Mouse (Mus musculus) limb, embryonic 14.5 days (tissue): ENCODE measurements at regions not wholly inside any gene's neighbourhood (a gene's known extent, or its start where the extent isn't known, plus 50 kb on each side); places are given as distances from the start of the nearest gene placed in this dataset.

Experiments used
- ATAC-seq: fragments of 200-750 bp; cut with Nextera tagmentation; 2 replicates; pipeline ENCODE4 v1.8.0; 2017; ENCODE audit warnings: low read depth, moderate number of reproducible peaks, moderate TSS enrichment; ENCODE audit not compliant: low FRiP score
- DNase-seq: peaks from one replicate; pipeline ENCODE4 v3.0.0-alpha.2; 2015; ENCODE audit warnings: low spot score
- H3K27ac ChIP-seq: fragments of 300-500 bp; sonication (generic); replicated peaks from 2 replicates; pipeline ENCODE4 v1.5.1; 2014; ENCODE audit warnings: low read depth, mild to moderate bottlenecking, low read length, moderate library complexity, mixed read lengths
- H3K27me3 ChIP-seq: fragments of 300-500 bp; sonication (generic); 2 replicates; pipeline ENCODE4 v1.6.1; 2014; ENCODE audit warnings: low read length, mixed read lengths; ENCODE audit not compliant: control insufficient read depth, insufficient read depth
- H3K36me3 ChIP-seq: fragments of 300-500 bp; sonication (generic); 2 replicates; pipeline ENCODE4 v1.6.1; 2014; ENCODE audit warnings: mild to moderate bottlenecking, low read length, moderate library complexity, mixed read lengths; ENCODE audit not compliant: control insufficient read depth, insufficient read depth
- H3K4me1 ChIP-seq: fragments of 300-500 bp; sonication (generic); 2 replicates; pipeline ENCODE4 v1.6.1; 2014; ENCODE audit warnings: antibody characterized with exemption, low read length, mixed read lengths; ENCODE audit not compliant: control insufficient read depth, insufficient read depth
- H3K4me2 ChIP-seq: fragments of 300-500 bp; sonication (generic); replicated peaks from 2 replicates; pipeline ENCODE4 v1.6.1; 2014; ENCODE audit warnings: low read depth, mild to moderate bottlenecking, low read length, moderate library complexity; ENCODE audit not compliant: severe bottlenecking
- H3K4me3 ChIP-seq: fragments of 300-500 bp; sonication (generic); replicated peaks from 2 replicates; pipeline ENCODE4 v1.5.1; 2014; ENCODE audit warnings: low read length
- H3K9ac ChIP-seq: fragments of 300-500 bp; sonication (generic); 2 replicates; pipeline ENCODE4 v1.6.1; 2014; ENCODE audit warnings: mild to moderate bottlenecking, low read depth, low read length, moderate library complexity; ENCODE audit not compliant: severe bottlenecking
- H3K9me3 ChIP-seq: fragments of 300-500 bp; sonication (generic); 2 replicates; pipeline ENCODE4 v1.6.1; 2016; ENCODE audit warnings: low read length; ENCODE audit not compliant: control insufficient read depth
- POLR2A ChIP-seq: fragments of 200-500 bp; IDR thresholded peaks from 2 replicates; pipeline ENCODE4 v1.8.0; 2012; ENCODE audit warnings: inconsistent platforms, mild to moderate bottlenecking, moderate library complexity, borderline replicate concordance; ENCODE audit not compliant: insufficient read depth, insufficient read length; ENCODE audit errors: extremely low read depth
- WGBS: fragments of 180-500 bp; shearing (Covaris S2); extraction: QIAGEN DNeasy Blood & Tissue Kit; methylation state at CpG from one replicate; pipeline ENCODE4 v1.1.7; 2014; 5-methylcytosine and 5-hydroxymethylcytosine counted together

DNA sequence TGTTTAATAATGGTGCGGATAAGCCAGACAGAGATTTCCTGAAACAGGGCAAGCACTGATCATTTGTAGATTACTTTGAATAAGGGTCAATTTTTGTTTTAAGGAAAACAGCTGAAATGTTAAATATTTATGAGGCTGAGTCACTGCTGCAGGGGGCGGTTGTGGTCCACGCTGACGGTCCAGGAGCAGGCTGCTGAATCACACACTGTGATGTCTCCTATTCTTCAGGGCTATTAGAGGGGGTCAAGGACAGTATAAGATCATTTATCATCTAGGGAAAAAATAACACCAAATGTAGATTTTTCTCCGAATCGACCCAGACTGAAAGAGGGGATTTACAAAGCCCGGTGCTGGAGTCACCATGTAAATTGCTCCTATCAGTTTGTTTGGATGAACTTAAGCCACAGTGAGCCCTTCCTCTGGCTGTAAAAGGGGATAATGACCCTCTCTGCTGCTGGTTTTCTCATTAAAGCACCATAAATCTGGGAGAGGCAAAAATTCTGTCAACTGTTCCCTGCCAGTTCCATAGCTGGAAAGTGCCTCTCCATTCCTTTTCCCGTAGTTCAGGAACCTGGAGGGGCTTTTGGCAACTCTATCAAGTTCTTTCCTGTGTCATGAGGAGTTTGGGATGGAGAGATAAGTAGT lies 404.2 kb downstream of the Glrx3 start:
- H3K9ac ChIP-seq = no peak overlapping the region
- no peaks in the 10 kb centered on the region for H3K36me3 ChIP-seq
- WGBS = 17% methylated on average over 8 of the region's 8 CpGs
- H3K4me2 ChIP-seq = no peak overlapping the region
- no peak overlapping the region for H3K27ac ChIP-seq
- H3K4me1 ChIP-seq = no peaks in the 10 kb centered on the region
- H3K27me3 ChIP-seq = no peaks in the 10 kb centered on the region
- no peak overlapping the region for H3K4me3 ChIP-seq
- TF ChIP-seq POLR2A = no peak
- DNase-seq = no peak
- H3K9me3 ChIP-seq = no peaks in the 10 kb centered on the region
- no peak for ATAC-seq

DNA sequence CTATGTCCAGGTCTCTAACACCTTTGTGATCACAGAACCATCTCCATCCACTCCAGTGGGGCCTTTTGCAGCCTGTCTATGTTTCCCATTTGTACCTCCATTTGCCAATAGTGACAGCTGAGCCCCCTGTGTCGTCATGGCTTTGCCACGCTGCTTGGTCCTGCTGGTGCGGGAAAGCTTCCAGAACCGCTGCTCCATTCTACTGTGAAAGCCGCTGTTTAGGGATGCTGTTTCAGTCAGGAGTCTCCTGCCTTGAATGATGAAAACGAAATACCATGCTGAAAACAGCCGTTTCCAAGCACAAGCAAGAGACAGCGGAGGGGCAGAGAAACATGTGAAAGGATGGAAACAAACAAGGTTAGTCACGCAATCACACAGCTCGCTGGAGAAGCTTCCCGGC lies 410.4 kb downstream of the Glrx3 start:
- no peak for DNase-seq
- no peak overlapping the region for H3K4me3 ChIP-seq
- 84% methylated on average over 11 of the region's 11 CpGs for whole genome bisulfite sequencing

DNA sequence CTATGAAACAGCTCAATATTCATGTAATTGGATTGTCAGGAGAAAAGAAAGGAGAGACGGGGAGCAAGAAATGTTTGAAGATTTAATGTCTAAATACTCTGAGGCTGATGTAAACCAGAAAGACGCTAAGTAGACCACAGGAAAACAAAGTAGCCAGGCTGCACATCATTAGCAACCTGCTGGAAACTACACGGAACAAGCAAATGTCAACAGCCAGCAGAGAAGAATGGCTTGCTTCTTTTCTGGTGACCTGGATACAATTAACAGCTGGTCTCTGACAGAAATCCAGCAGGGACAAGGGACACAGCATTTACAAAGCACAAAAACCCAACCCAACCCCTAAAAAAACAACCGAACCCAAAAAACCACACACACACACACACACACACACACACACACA lies 413.6 kb downstream of the Glrx3 start:
- Histone ChIP-seq H3K4me1 (no peaks in the 10 kb centered on the region), H3K9ac (no peak overlapping the region), H3K27ac (no peak overlapping the region), H3K27me3 (no peaks in the 10 kb centered on the region), H3K9me3 (no peaks in the 10 kb centered on the region), H3K4me3 (no peak overlapping the region), H3K36me3 (no peaks in the 10 kb centered on the region), H3K4me2 (no peak overlapping the region)
- no peak for ATAC-seq
- 21% methylated on average over 4 of the region's 4 CpGs for WGBS
- DNase-seq = no peak
- no peak for TF ChIP-seq POLR2A

More for the DNA sequence above, 410.4 kb downstream of the Glrx3 start:
- Histone ChIP-seq H3K4me1 (no peaks in the 10 kb centered on the region), H3K27me3 (no peaks in the 10 kb centered on the region), H3K27ac (no peak overlapping the region), H3K36me3 (no peaks in the 10 kb centered on the region), H3K9me3 (no peaks in the 10 kb centered on the region), H3K4me2 (no peak overlapping the region), H3K9ac (no peak overlapping the region)
- no peak for ATAC-seq
- TF ChIP-seq POLR2A = no peak

DNA sequence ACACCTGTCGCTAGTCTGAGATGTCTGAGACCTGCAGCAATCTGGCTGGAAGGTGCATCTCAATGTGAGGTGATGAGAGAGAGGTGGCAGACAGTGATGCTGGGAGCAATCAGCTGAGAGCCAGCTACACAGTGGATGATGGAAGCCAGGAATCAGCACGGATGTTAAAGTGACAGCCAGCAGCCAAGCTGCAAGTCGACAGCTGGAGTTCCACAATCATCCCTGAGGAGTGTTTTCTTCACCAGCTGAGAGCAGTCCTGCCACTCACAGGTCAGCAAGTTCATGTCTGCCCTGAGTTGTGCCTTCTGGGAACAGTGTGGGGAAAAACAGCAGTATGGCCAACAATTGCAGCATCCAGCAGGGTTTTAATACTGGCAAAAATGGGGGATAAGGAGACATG lies 422.3 kb downstream of the Glrx3 start:
- Histone ChIP-seq H3K4me2 (no peak overlapping the region), H3K27ac (no peak overlapping the region), H3K36me3 (no peaks in the 10 kb centered on the region), H3K27me3 (no peaks in the 10 kb centered on the region), H3K4me3 (no peak overlapping the region), H3K9me3 (no peaks in the 10 kb centered on the region), H3K4me1 (no peaks in the 10 kb centered on the region), H3K9ac (no peak overlapping the region)
- 52% methylated on average over 3 of the region's 3 CpGs for WGBS
- ATAC-seq (no peak), DNase-seq (no peak)
- TF ChIP-seq POLR2A = no peak

DNA sequence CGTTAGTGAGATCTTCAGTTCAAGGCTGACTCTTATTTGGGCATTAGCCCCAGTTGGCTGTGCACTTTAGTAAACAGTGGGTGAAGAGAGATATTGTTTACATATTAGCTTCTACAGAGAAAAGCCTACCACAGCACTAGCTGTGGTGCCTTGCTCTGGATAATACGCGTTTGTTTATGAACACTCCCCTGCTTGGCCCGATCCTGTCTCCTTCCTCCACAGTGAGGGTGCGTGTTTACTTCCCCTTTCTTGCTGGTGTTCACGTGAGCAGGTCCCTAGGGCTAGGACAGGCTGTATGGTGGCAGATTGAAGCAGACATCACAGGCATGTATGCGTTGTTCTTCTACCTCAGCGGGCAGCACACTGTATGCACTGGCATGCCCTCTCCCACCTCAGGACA lies 423.1 kb downstream of the Glrx3 start:
- H3K9me3 ChIP-seq = no peaks in the 10 kb centered on the region
- no peaks in the 10 kb centered on the region for H3K27me3 ChIP-seq
- H3K4me2 ChIP-seq = no peak overlapping the region
- H3K4me1 ChIP-seq = no peaks in the 10 kb centered on the region
- ATAC-seq (no peak), DNase-seq (no peak)
- no peak overlapping the region for H3K9ac ChIP-seq
- H3K36me3 ChIP-seq = no peaks in the 10 kb centered on the region
- no peak for TF ChIP-seq POLR2A
- H3K4me3 ChIP-seq = no peak overlapping the region
- H3K27ac ChIP-seq = no peak overlapping the region
- 72% methylated on average over 8 of the region's 8 CpGs for WGBS

DNA sequence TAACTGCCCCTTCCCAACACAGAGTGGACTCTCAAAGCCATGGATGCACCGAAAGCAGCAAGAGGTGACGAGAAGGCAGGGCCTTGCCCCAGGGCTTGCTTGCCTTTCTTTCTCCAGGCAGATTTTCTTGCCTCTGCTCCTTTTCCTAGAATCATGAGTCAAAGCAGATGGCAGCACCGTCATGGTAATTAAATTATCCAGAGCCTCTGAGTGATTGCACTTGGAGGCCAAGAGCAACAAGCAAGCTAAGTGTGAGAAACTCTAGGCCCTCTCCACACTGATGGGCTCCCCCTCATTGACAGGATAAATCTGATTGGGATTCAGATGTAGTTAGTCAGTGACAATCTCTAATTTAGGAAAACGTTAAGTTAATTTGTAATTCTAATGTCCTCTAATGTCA lies 427.5 kb downstream of the Glrx3 start:
- no peak for ATAC-seq
- Histone ChIP-seq H3K27ac (no peak overlapping the region), H3K9ac (no peak overlapping the region), H3K4me2 (no peak overlapping the region), H3K4me1 (no peaks in the 10 kb centered on the region), H3K4me3 (no peak overlapping the region), H3K27me3 (no peaks in the 10 kb centered on the region), H3K36me3 (no peaks in the 10 kb centered on the region), H3K9me3 (no peaks in the 10 kb centered on the region)
- WGBS = 48% methylated on average over 4 of the region's 4 CpGs
- no peak for TF ChIP-seq POLR2A
- DNase-seq = no peak
